Mouse (Mus musculus): Measurements from ENCODE around the gene Tmem160. TPM values are rescaled to one million over a fixed set of nuclear protein-coding genes. Genes with fewer than 3 reads are reported as not detected.

The Tmem160 gene
- polyA plus RNA-seq, 1 experiment from 2014 or later: 64.7 TPM

Other genes with a start within 250 kb of the Tmem160 start
- gene Dhx34, start 230.7 kb upstream of the Tmem160 start, polyA plus RNA-seq (2016; fragmentation: Nextera tagmentation; extraction: Ambion mirVana): 19.9 and 20.2 TPM in 2 replicates
- 0.04 and 0.10 TPM in 2 replicates for gene C5ar2, start 208.6 kb upstream of the Tmem160 start, polyA plus RNA-seq (2016; fragmentation: Nextera tagmentation; extraction: Ambion mirVana)
- 0.86 and 1.4 TPM in 2 replicates for gene C5ar1, start 193.2 kb upstream of the Tmem160 start, polyA plus RNA-seq (2016; fragmentation: Nextera tagmentation; extraction: Ambion mirVana)
- 6.3 and 10.0 TPM in 2 replicates for gene Inafm1, start 179.2 kb upstream of the Tmem160 start, polyA plus RNA-seq (2016; fragmentation: Nextera tagmentation; extraction: Ambion mirVana)
- 24.6 and 34.1 TPM in 2 replicates for gene Ccdc9, start 166.0 kb upstream of the Tmem160 start, polyA plus RNA-seq (2016; fragmentation: Nextera tagmentation; extraction: Ambion mirVana)
- gene Bbc3, start 144.4 kb upstream of the Tmem160 start, polyA plus RNA-seq (2016; fragmentation: Nextera tagmentation; extraction: Ambion mirVana): 14.4 and 17.1 TPM in 2 replicates
- 447 and 477 TPM in 2 replicates for gene Sae1, start 65.0 kb upstream of the Tmem160 start, polyA plus RNA-seq (2016; fragmentation: Nextera tagmentation; extraction: Ambion mirVana)
- 16.9 and 17.6 TPM in 2 replicates for gene Zc3h4, start 51.9 kb upstream of the Tmem160 start, polyA plus RNA-seq (2016; fragmentation: Nextera tagmentation; extraction: Ambion mirVana)
- 0.32 and 0.74 TPM in 2 replicates for gene Npas1, start 24.9 kb downstream of the Tmem160 start, polyA plus RNA-seq (2016; fragmentation: Nextera tagmentation; extraction: Ambion mirVana)
- gene Arhgap35, start 162.2 kb downstream of the Tmem160 start, polyA plus RNA-seq (2016; fragmentation: Nextera tagmentation; extraction: Ambion mirVana): 25.4 and 31.0 TPM in 2 replicates
- gene Ceacam15, start 222.9 kb downstream of the Tmem160 start, polyA plus RNA-seq (2016; fragmentation: Nextera tagmentation; extraction: Ambion mirVana): 0.10 TPM in 1 of 2 replicates, not detected in the other

All from midbrain, embryonic 10.5 days (tissue).